ENCODE assay signal across 7 mouse cellular contexts in genomic region chr5:123907631-123907977, GRCm38 (mm10). TPM values are rescaled to one million over a fixed set of nuclear protein-coding genes. Genes with fewer than 3 reads are reported as not detected.
DNase-seq lines count a peak whose midpoint lies in the region; ATAC-seq and TF ChIP-seq lines count a peak whose summit lies in the region.

No protein-coding gene starts in this region.

- no peaks in the 10 kb centered on the region; the same call in 1 of the 2 replicates for H3K36me3 ChIP-seq in testis, adult 2 months (ENCODE audit: control insufficient read depth, insufficient read depth, low read length)
- H3K36me3 ChIP-seq in forebrain, embryonic 13.5 days (ENCODE audit: poor library complexity, severe bottlenecking): peaks cover 43% of the 10 kb centered on the region
- peaks cover 34% of the 10 kb centered on the region for H3K36me3 ChIP-seq in liver, embryonic 15.5 days (replicated peaks)

- intact Hi-C loops in left cerebral cortex, postnatal 10 days (cut with DNase I): loop anchor here (2.0 to 5.0 kb wide), 3 partner anchors 80 to 175 kb away; partner anchors contain the start of genes Kntc1 and Rsrc2

- H3K27me3 ChIP-seq in testis, adult 2 months (ENCODE audit: control insufficient read depth, insufficient read depth, low read length): no peaks in the 10 kb centered on the region
- H3K27me3 ChIP-seq in forebrain, embryonic 13.5 days: no peaks in the 10 kb centered on the region
- no peaks in the 10 kb centered on the region for H3K27me3 ChIP-seq in liver, embryonic 15.5 days

- TF ChIP-seq CTCF in testis, adult 2 months (IDR thresholded peaks at IDR 0.05; ENCODE audit: control insufficient read depth, insufficient read depth, insufficient replicate concordance, low read depth, low read length): no peak

- peak overlapping the region; percentile 95 for H3K4me3 ChIP-seq in testis, adult 2 months (ENCODE audit: control insufficient read depth, low read depth, low read length)
- peak overlapping the region; percentile 84 for H3K4me3 ChIP-seq in forebrain, embryonic 13.5 days
- H3K4me3 ChIP-seq in liver, embryonic 15.5 days (replicated peaks): peak overlapping the region; percentile 93

- ATAC-seq in forebrain, embryonic 13.5 days: no peak
- no peak for ATAC-seq in liver, embryonic 15.5 days (ENCODE audit: insufficient read depth)

- DNase-seq in testis, postnatal 14 days (ENCODE audit: low spot score): no peak
- DNase-seq in thymus, postnatal 10 days (ENCODE audit: low spot score in 2 of 2): no peak
- DNase-seq in ovary, adult 18-20 months (ENCODE audit: low spot score): no peak
- DNase-seq in left cerebral cortex, postnatal 10 days (ENCODE audit: extremely low spot score in 1 of 2, low spot score in 2 of 2): no peak

- 5% methylated on average over 10 of the region's 10 CpGs for WGBS in forebrain, embryonic 13.5 days
- WGBS in liver, embryonic 15.5 days (ENCODE audit: insufficient replicate concordance): 2% methylated on average over 10 of the region's 10 CpGs

- peak overlapping the region; percentile 99 for H3K9ac ChIP-seq in forebrain, embryonic 13.5 days
- peak overlapping the region; percentile 94 for H3K9ac ChIP-seq in liver, embryonic 15.5 days

- peaks cover 8% of the 10 kb centered on the region for H3K4me1 ChIP-seq in testis, adult 2 months (ENCODE audit: control insufficient read depth, insufficient read depth, low read length)
- H3K4me1 ChIP-seq in forebrain, embryonic 13.5 days: peaks cover 26% of the 10 kb centered on the region
- peaks cover 27% of the 10 kb centered on the region for H3K4me1 ChIP-seq in liver, embryonic 15.5 days (replicated peaks)

- H3K27ac ChIP-seq in testis, adult 2 months (ENCODE audit: control insufficient read depth, insufficient read depth, low read depth, low read length): peak overlapping the region; percentile 46
- H3K27ac ChIP-seq in forebrain, embryonic 13.5 days: peak overlapping the region; percentile 73; the same call in 1 of the 2 replicates
- H3K27ac ChIP-seq in liver, embryonic 15.5 days (replicated peaks): peak overlapping the region; percentile 83

- no peak for TF ChIP-seq POLR2A in testis, adult 2 months (IDR thresholded peaks at IDR 0.05; ENCODE audit: control insufficient read depth, low read depth, low read length)

- H3K9me3 ChIP-seq in forebrain, embryonic 13.5 days (replicated peaks): no peaks in the 10 kb centered on the region
- H3K9me3 ChIP-seq in liver, embryonic 15.5 days (replicated peaks): no peaks in the 10 kb centered on the region

- H3K4me2 ChIP-seq in forebrain, embryonic 13.5 days: peak overlapping the region; percentile 88
- peak overlapping the region; percentile 95 for H3K4me2 ChIP-seq in liver, embryonic 15.5 days

RNA-seq across cellular contexts. Expression of gene Denr, which starts 0.6 kb away (rescaled TPM):
- 40.6 and 55.0 TPM in 2 replicates for polyA plus RNA-seq in testis, adult 2 months (2012; rRNA removed)
- 139 and 160 TPM in 2 replicates for polyA plus RNA-seq in forebrain, embryonic 13.5 days (2015; fragmentation: Nextera tagmentation; extraction: Ambion mirVana)
- 30.9 and 42.8 TPM in 2 replicates for polyA plus RNA-seq in liver, embryonic 15.5 days (2015; fragmentation: Nextera tagmentation; extraction: Ambion mirVana)
- 10 to 100 TPM; 71.2 to 76.9 TPM for total RNA-seq in left cerebral cortex, postnatal 10 days (2021)

RNA-seq across cellular contexts. Expression of gene Gm43518, which starts 19.6 kb away (rescaled TPM):
- polyA plus RNA-seq in testis, adult 2 months (2012; rRNA removed): 10.8 and 12.3 TPM in 2 replicates
- polyA plus RNA-seq in forebrain, embryonic 13.5 days (2015; fragmentation: Nextera tagmentation; extraction: Ambion mirVana): 1.9 and 3.4 TPM in 2 replicates
- polyA plus RNA-seq in liver, embryonic 15.5 days (2015; fragmentation: Nextera tagmentation; extraction: Ambion mirVana): 0.76 and 1.2 TPM in 2 replicates
- total RNA-seq in left cerebral cortex, postnatal 10 days (2021): 1 to 10 TPM; 1.5 to 2.4 TPM

RNA-seq across cellular contexts. Expression of gene Ccdc62, which starts 22.9 kb away (rescaled TPM):
- polyA plus RNA-seq in testis, adult 2 months (2012; rRNA removed): 70.8 and 79.8 TPM in 2 replicates
- 5.1 and 6.0 TPM in 2 replicates for polyA plus RNA-seq in forebrain, embryonic 13.5 days (2015; fragmentation: Nextera tagmentation; extraction: Ambion mirVana)
- polyA plus RNA-seq in liver, embryonic 15.5 days (2015; fragmentation: Nextera tagmentation; extraction: Ambion mirVana): 2.5 and 3.2 TPM in 2 replicates
- 1 to 10 TPM; 2.1 to 2.8 TPM for total RNA-seq in left cerebral cortex, postnatal 10 days (2021)

RNA-seq across cellular contexts. Expression of gene Hcar1, which starts 27.8 kb away (rescaled TPM):
- 0.05 and 0.17 TPM in 2 replicates for polyA plus RNA-seq in testis, adult 2 months (2012; rRNA removed)
- polyA plus RNA-seq in forebrain, embryonic 13.5 days (2015; fragmentation: Nextera tagmentation; extraction: Ambion mirVana): 0.13 and 0.16 TPM in 2 replicates
- polyA plus RNA-seq in liver, embryonic 15.5 days (2015; fragmentation: Nextera tagmentation; extraction: Ambion mirVana): 0.10 and 0.13 TPM in 2 replicates
- total RNA-seq in left cerebral cortex, postnatal 10 days (2021): 1 to 10 TPM in 1 of 2 experiments, under 1 TPM in 1; 0.88 to 1.0 TPM

RNA-seq across cellular contexts. Expression of gene Hcar2, which starts 42.3 kb away (rescaled TPM):
- polyA plus RNA-seq in testis, adult 2 months (2012; rRNA removed): 0.05 and 0.11 TPM in 2 replicates
- polyA plus RNA-seq in forebrain, embryonic 13.5 days (2015; fragmentation: Nextera tagmentation; extraction: Ambion mirVana): not detected in 2 replicates
- polyA plus RNA-seq in liver, embryonic 15.5 days (2015; fragmentation: Nextera tagmentation; extraction: Ambion mirVana): 0.18 and 0.32 TPM in 2 replicates
- not detected for total RNA-seq in left cerebral cortex, postnatal 10 days (2021)

Comparison
In these comparisons a context has a peak if more than half of its experiments do, and no peak if none do; other contexts are left out.
1. RNA of gene Ccdc62, which starts 22.9 kb away (polyA plus RNA-seq): 70.8 to 79.8 TPM in testis, adult 2 months; 5.1 to 6.0 TPM in forebrain, embryonic 13.5 days and 2.5 to 3.2 TPM in liver, embryonic 15.5 days; every median in the first group is over 10 times any median in the second.
2. Peak in every context shown above with its lines, with median percentiles within 50 percentile points of each other: H3K27ac ChIP-seq and H3K4me3 ChIP-seq.